In the genomic region with DNA sequence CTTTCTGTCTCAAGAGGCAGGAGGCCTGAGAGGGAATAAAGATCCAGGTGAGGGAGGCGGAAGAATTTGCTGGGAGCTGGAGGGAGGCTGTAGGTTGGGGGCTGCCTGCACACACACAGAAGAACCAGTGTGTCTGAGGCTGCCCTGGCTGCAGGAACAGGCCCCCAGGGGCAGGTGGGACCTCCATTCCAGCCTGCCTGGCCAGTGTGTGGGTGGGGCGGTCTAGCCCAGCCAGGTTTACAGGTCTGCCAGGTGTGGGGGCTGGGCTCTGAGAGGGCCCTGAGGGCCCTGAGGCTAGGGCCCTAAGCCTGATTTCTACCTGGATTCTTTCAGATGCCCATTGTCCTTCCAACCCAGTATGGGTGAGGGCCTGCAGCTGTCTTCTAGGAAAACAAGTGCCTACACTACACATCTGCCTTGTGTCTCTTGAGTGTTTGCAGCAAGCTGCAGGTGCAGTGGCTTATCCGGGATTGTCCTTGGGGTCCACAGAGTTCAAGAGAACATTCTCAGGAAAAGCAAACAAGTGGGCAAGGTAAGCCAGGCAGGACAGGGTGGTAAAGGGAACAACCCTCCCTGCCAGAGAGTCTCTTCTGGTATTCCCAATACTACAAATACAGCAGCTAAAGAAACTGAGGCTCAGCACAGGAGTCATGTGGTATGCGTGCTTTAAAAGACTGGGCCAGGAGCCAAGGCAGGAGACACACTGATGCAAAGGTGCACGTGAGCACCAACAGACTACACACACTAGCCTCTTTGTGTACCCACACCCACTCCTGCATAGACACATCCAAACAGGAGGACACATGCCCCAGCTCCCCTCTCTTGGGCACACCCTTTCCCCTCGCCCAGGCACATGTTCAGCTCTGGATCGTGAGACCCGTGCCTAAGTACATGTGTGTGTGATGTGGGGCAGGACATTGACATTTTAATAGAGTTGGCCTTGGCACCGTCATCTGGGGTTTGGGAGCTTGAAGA, we compare ENCODE assay signal across 21 mouse cellular contexts. TPM values are rescaled to one million over a fixed set of nuclear protein-coding genes. Genes with fewer than 3 reads are reported as not detected.
DNase-seq lines count a peak whose midpoint lies in the region; ATAC-seq lines count a peak whose summit lies in the region.
"Had no signal": no experiment of that assay in that cellular context is flagged by ENCODE, and none has a peak within 500 bp of the region (broad histone marks: within the 10 kb centered on the region; RNA-seq: fewer than 3 reads in every experiment).

No protein-coding gene starts in this region.

- H3K4me2 ChIP-seq in kidney, embryonic 14.5 days (replicated peaks; ENCODE audit: low read depth, low read length): no peak overlapping the region
- no peak overlapping the region for H3K4me2 ChIP-seq in lung, embryonic 16.5 days (ENCODE audit: low read depth, low read length)
- H3K4me2 ChIP-seq in embryonic facial prominence, embryonic 15.5 days (replicated peaks): no peak overlapping the region
- no peak overlapping the region for H3K4me2 ChIP-seq in stomach, embryonic 15.5 days
- H3K4me2 ChIP-seq: embryonic facial prominence, embryonic 12.5 days; forebrain, embryonic 13.5 days; liver, embryonic 13.5 days had no signal

- H3K27me3 ChIP-seq in kidney, embryonic 14.5 days (ENCODE audit: control insufficient read depth, insufficient read depth, low read length): no peaks in the 10 kb centered on the region
- no peaks in the 10 kb centered on the region for H3K27me3 ChIP-seq in lung, embryonic 16.5 days (ENCODE audit: control insufficient read depth, insufficient read depth, low read depth, low read length)
- no peaks in the 10 kb centered on the region for H3K27me3 ChIP-seq in embryonic facial prominence, embryonic 15.5 days
- no peaks in the 10 kb centered on the region for H3K27me3 ChIP-seq in stomach, embryonic 15.5 days (replicated peaks)
- H3K27me3 ChIP-seq: embryonic facial prominence, embryonic 12.5 days; forebrain, embryonic 13.5 days; liver, embryonic 13.5 days had no signal

- DNase-seq in kidney, postnatal 14 days: no peak
- no peak for DNase-seq in lung, postnatal 14 days
- no peak for DNase-seq in gastrocnemius, postnatal 10 days
- no peak for DNase-seq in layer of hippocampus, adult 8-10 months (ENCODE audit: low spot score in 2 of 2)
- DNase-seq: adrenal gland, postnatal 14 days; liver, embryonic 13.5 days; right cerebral cortex, adult 18-20 months; thymus, postnatal 14 days had no signal

- peak; percentile 72 for ATAC-seq in kidney, embryonic 14.5 days (ENCODE audit: low FRiP score, low TSS enrichment)
- ATAC-seq in lung, embryonic 16.5 days (ENCODE audit: low read depth): peak; percentile 63
- ATAC-seq in embryonic facial prominence, embryonic 15.5 days (ENCODE audit: insufficient number of reproducible peaks, low FRiP score, low TSS enrichment, low read depth): peak; percentile 56; the same call in 1 of the 2 replicates
- peak; percentile 73 for ATAC-seq in stomach, embryonic 15.5 days (ENCODE audit: insufficient read depth, low FRiP score, low read depth)
- ATAC-seq: forebrain, embryonic 13.5 days; hindbrain, postnatal 0 days had no signal

- WGBS in kidney, embryonic 14.5 days: 80% methylated on average over 9 of the region's 9 CpGs
- whole genome bisulfite sequencing in lung, embryonic 16.5 days: 63% methylated on average over 9 of the region's 9 CpGs
- 57% methylated on average over 9 of the region's 9 CpGs for WGBS in embryonic facial prominence, embryonic 15.5 days
- 61% methylated on average over 9 of the region's 9 CpGs for WGBS in stomach, embryonic 15.5 days

- H3K27ac ChIP-seq in kidney, embryonic 14.5 days (ENCODE audit: low read depth, low read length): peak overlapping the region; percentile 37; the same call in 1 of the 2 replicates
- peak overlapping the region; percentile 44 for H3K27ac ChIP-seq in lung, embryonic 16.5 days (ENCODE audit: low read length)
- peak overlapping the region; percentile 70 for H3K27ac ChIP-seq in embryonic facial prominence, embryonic 15.5 days (replicated peaks)
- peak overlapping the region; percentile 76 for H3K27ac ChIP-seq in stomach, embryonic 15.5 days
- H3K27ac ChIP-seq: embryonic facial prominence, embryonic 12.5 days; forebrain, embryonic 13.5 days; hindbrain, postnatal 0 days; left cerebral cortex, adult 2 months; liver, embryonic 13.5 days had no signal

- no peaks in the 10 kb centered on the region for H3K4me1 ChIP-seq in kidney, embryonic 14.5 days (ENCODE audit: control insufficient read depth, insufficient read depth, low read length)
- no peaks in the 10 kb centered on the region; the same call in 1 of the 2 replicates for H3K4me1 ChIP-seq in lung, embryonic 16.5 days (replicated peaks; ENCODE audit: control insufficient read depth, insufficient read depth, low read length)
- 0 out of 2 replicates have a peak, but pooled peaks cover 3% of the 10 kb centered on the region for H3K4me1 ChIP-seq in embryonic facial prominence, embryonic 15.5 days
- H3K4me1 ChIP-seq in stomach, embryonic 15.5 days: peaks cover 4% of the 10 kb centered on the region; the same call in 1 of the 2 replicates
- H3K4me1 ChIP-seq: embryonic facial prominence, embryonic 12.5 days; forebrain, embryonic 13.5 days; megakaryocyte, embryonic 14.5 days had no signal

- no peaks in the 10 kb centered on the region for H3K36me3 ChIP-seq in kidney, embryonic 14.5 days (ENCODE audit: control insufficient read depth, insufficient read depth, low read length)
- no peaks in the 10 kb centered on the region for H3K36me3 ChIP-seq in lung, embryonic 16.5 days (ENCODE audit: control insufficient read depth, insufficient read depth, low read length)
- no peaks in the 10 kb centered on the region for H3K36me3 ChIP-seq in embryonic facial prominence, embryonic 15.5 days
- no peaks in the 10 kb centered on the region for H3K36me3 ChIP-seq in stomach, embryonic 15.5 days
- H3K36me3 ChIP-seq: embryonic facial prominence, embryonic 12.5 days; liver, embryonic 13.5 days had no signal

- no peaks in the 10 kb centered on the region for H3K9me3 ChIP-seq in kidney, embryonic 14.5 days (ENCODE audit: control insufficient read depth, low read length)
- H3K9me3 ChIP-seq in lung, embryonic 16.5 days (ENCODE audit: control insufficient read depth, low read length): no peaks in the 10 kb centered on the region
- no peaks in the 10 kb centered on the region for H3K9me3 ChIP-seq in embryonic facial prominence, embryonic 15.5 days (replicated peaks)
- H3K9me3 ChIP-seq in stomach, embryonic 15.5 days: no peaks in the 10 kb centered on the region
- H3K9me3 ChIP-seq: embryonic facial prominence, embryonic 12.5 days; forebrain, embryonic 13.5 days; liver, embryonic 13.5 days; megakaryocyte, embryonic 14.5 days had no signal

- no peak overlapping the region for H3K9ac ChIP-seq in kidney, embryonic 14.5 days (ENCODE audit: low read depth, low read length)
- H3K9ac ChIP-seq in lung, embryonic 16.5 days (ENCODE audit: low read length): peak overlapping the region; percentile 46; the same call in 1 of the 2 replicates
- H3K9ac ChIP-seq in embryonic facial prominence, embryonic 15.5 days: no peak overlapping the region
- no peak overlapping the region for H3K9ac ChIP-seq in stomach, embryonic 15.5 days
- H3K9ac ChIP-seq: embryonic facial prominence, embryonic 12.5 days; forebrain, embryonic 13.5 days; liver, embryonic 13.5 days had no signal

- H3K4me3 ChIP-seq in kidney, embryonic 14.5 days (ENCODE audit: low read length): no peak overlapping the region
- no peak overlapping the region for H3K4me3 ChIP-seq in lung, embryonic 16.5 days (ENCODE audit: low read length)
- H3K4me3 ChIP-seq in embryonic facial prominence, embryonic 15.5 days (replicated peaks): no peak overlapping the region
- no peak overlapping the region for H3K4me3 ChIP-seq in stomach, embryonic 15.5 days (replicated peaks)
- H3K4me3 ChIP-seq: embryonic facial prominence, embryonic 12.5 days; forebrain, embryonic 13.5 days; left cerebral cortex, adult 2 months; liver, embryonic 13.5 days; megakaryocyte, embryonic 14.5 days had no signal

RNA-seq across cellular contexts. Expression of gene Camsap3, which starts 7.4 kb away (rescaled TPM):
- polyA plus RNA-seq in kidney, embryonic 14.5 days (2014; fragmentation: Nextera tagmentation; extraction: Ambion mirVana): 14.1 and 18.1 TPM in 2 replicates
- 6.9 and 7.7 TPM in 2 replicates for polyA plus RNA-seq in lung, embryonic 16.5 days (2015; fragmentation: Nextera tagmentation; extraction: Ambion mirVana)
- 15.4 and 16.7 TPM in 2 replicates for polyA plus RNA-seq in embryonic facial prominence, embryonic 15.5 days (2015; fragmentation: Nextera tagmentation; extraction: Ambion mirVana)
- polyA plus RNA-seq in stomach, embryonic 15.5 days (2015; fragmentation: Nextera tagmentation; extraction: Ambion mirVana): 16.7 and 17.2 TPM in 2 replicates
- 1 to 10 TPM in 1 of 2 experiments, under 1 TPM in 1; 0.97 to 1.5 TPM for total RNA-seq in gastrocnemius, postnatal 10 days (2021)
- total RNA-seq in layer of hippocampus, adult 8-10 months (2022): 10 to 100 TPM; 31.9 to 34.0 (median 32.6) TPM
- total RNA-seq: neutrophil, adult 5-6 weeks had no signal

RNA-seq across cellular contexts. Expression of gene C330021F23Rik, which starts 11.9 kb away (rescaled TPM):
- polyA plus RNA-seq in kidney, embryonic 14.5 days (2014; fragmentation: Nextera tagmentation; extraction: Ambion mirVana): 6.9 and 11.2 TPM in 2 replicates
- polyA plus RNA-seq in lung, embryonic 16.5 days (2015; fragmentation: Nextera tagmentation; extraction: Ambion mirVana): 1.1 and 2.2 TPM in 2 replicates
- 0.51 and 0.53 TPM in 2 replicates for polyA plus RNA-seq in embryonic facial prominence, embryonic 15.5 days (2015; fragmentation: Nextera tagmentation; extraction: Ambion mirVana)
- 1.8 and 2.7 TPM in 2 replicates for polyA plus RNA-seq in stomach, embryonic 15.5 days (2015; fragmentation: Nextera tagmentation; extraction: Ambion mirVana)
- under 1 TPM in 1 of 2 experiments, not detected in 1; 0.21 TPM for total RNA-seq in gastrocnemius, postnatal 10 days (2021)
- under 1 TPM in 1 of 4 experiments, not detected in 3; 0.56 TPM for total RNA-seq in layer of hippocampus, adult 8-10 months (2022)
- total RNA-seq: left cerebral cortex, adult 2 months; neutrophil, adult 5-6 weeks had no signal

RNA-seq across cellular contexts. Expression of gene Xab2, which starts 41.4 kb away (rescaled TPM):
- polyA plus RNA-seq in kidney, embryonic 14.5 days (2014; fragmentation: Nextera tagmentation; extraction: Ambion mirVana): 42.2 and 67.7 TPM in 2 replicates
- polyA plus RNA-seq in lung, embryonic 16.5 days (2015; fragmentation: Nextera tagmentation; extraction: Ambion mirVana): 56.1 and 56.3 TPM in 2 replicates
- 53.7 and 55.7 TPM in 2 replicates for polyA plus RNA-seq in embryonic facial prominence, embryonic 15.5 days (2015; fragmentation: Nextera tagmentation; extraction: Ambion mirVana)
- 48.9 and 49.2 TPM in 2 replicates for polyA plus RNA-seq in stomach, embryonic 15.5 days (2015; fragmentation: Nextera tagmentation; extraction: Ambion mirVana)
- total RNA-seq in gastrocnemius, postnatal 10 days (2021): 10 to 100 TPM; 14.9 to 16.4 TPM
- total RNA-seq in layer of hippocampus, adult 8-10 months (2022): 10 to 100 TPM; 39.1 to 45.9 (median 41.4) TPM

RNA-seq across cellular contexts. Expression of gene Pet100, which starts 41.7 kb away (rescaled TPM):
- 84.5 and 132 TPM in 2 replicates for polyA plus RNA-seq in kidney, embryonic 14.5 days (2014; fragmentation: Nextera tagmentation; extraction: Ambion mirVana)
- 97.8 and 111 TPM in 2 replicates for polyA plus RNA-seq in lung, embryonic 16.5 days (2015; fragmentation: Nextera tagmentation; extraction: Ambion mirVana)
- 103 and 116 TPM in 2 replicates for polyA plus RNA-seq in embryonic facial prominence, embryonic 15.5 days (2015; fragmentation: Nextera tagmentation; extraction: Ambion mirVana)
- polyA plus RNA-seq in stomach, embryonic 15.5 days (2015; fragmentation: Nextera tagmentation; extraction: Ambion mirVana): 85.1 and 98.6 TPM in 2 replicates
- 10 to 100 TPM; 76.0 to 76.5 TPM for total RNA-seq in gastrocnemius, postnatal 10 days (2021)
- total RNA-seq in layer of hippocampus, adult 8-10 months (2022): 100 to 1,000 TPM in 1 of 4 experiments, 10 to 100 TPM in 3; 42.2 to 100 (median 80.9) TPM

RNA-seq across cellular contexts. Expression of gene Pcp2, which starts 45.7 kb away (rescaled TPM):
- 0.96 and 1.0 TPM in 2 replicates for polyA plus RNA-seq in kidney, embryonic 14.5 days (2014; fragmentation: Nextera tagmentation; extraction: Ambion mirVana)
- 0.10 and 0.34 TPM in 2 replicates for polyA plus RNA-seq in lung, embryonic 16.5 days (2015; fragmentation: Nextera tagmentation; extraction: Ambion mirVana)
- 0.11 and 0.43 TPM in 2 replicates for polyA plus RNA-seq in embryonic facial prominence, embryonic 15.5 days (2015; fragmentation: Nextera tagmentation; extraction: Ambion mirVana)
- 0.17 TPM in 1 of 2 replicates, not detected in the other for polyA plus RNA-seq in stomach, embryonic 15.5 days (2015; fragmentation: Nextera tagmentation; extraction: Ambion mirVana)
- not detected for total RNA-seq in gastrocnemius, postnatal 10 days (2021)
- total RNA-seq in layer of hippocampus, adult 8-10 months (2022): not detected
- total RNA-seq: adrenal gland, postnatal 14 days; heart, adult 8-10 months; heart, postnatal 25 days; left cerebral cortex, adult 2 months; neutrophil, adult 5-6 weeks had no signal
- polyA plus RNA-seq: large intestine, adult 2 months; liver, embryonic 13.5 days had no signal
